Mouse (Mus musculus) forebrain, postnatal 0 days (tissue): Measurements from ENCODE around the gene Olfr470. TPM values are rescaled to one million over a fixed set of nuclear protein-coding genes. Genes with fewer than 3 reads are reported as not detected.

Source experiments
- ATAC-seq: fragments of 200-750 bp; cut with Nextera tagmentation; 2 replicates; pipeline ENCODE4 v1.8.0; 2017; ENCODE audit warnings: mild to moderate bottlenecking, moderate library complexity
- DNase-seq: peaks from one replicate; pipeline ENCODE4 v3.0.0-alpha.2; 2015
- H3K27ac ChIP-seq: fragments of 300-500 bp; sonication (generic); 2 replicates; pipeline ENCODE4 v1.5.1; 2014; ENCODE audit warnings: low read depth, mild to moderate bottlenecking, antibody characterized with exemption, low read length, moderate library complexity, mixed read lengths
- H3K27me3 ChIP-seq: fragments of 300-500 bp; sonication (generic); 2 replicates; pipeline ENCODE4 v1.6.1; 2014; ENCODE audit warnings: mild to moderate bottlenecking, low read length, mixed read lengths; ENCODE audit not compliant: insufficient read depth
- H3K36me3 ChIP-seq: fragments of 300-500 bp; sonication (generic); 2 replicates; pipeline ENCODE4 v1.6.1; 2014; ENCODE audit warnings: mild to moderate bottlenecking, moderate library complexity; ENCODE audit not compliant: insufficient read depth
- H3K4me1 ChIP-seq: fragments of 300-500 bp; sonication (generic); 2 replicates; pipeline ENCODE4 v1.6.1; 2014; ENCODE audit warnings: antibody characterized with exemption; ENCODE audit not compliant: insufficient read depth
- H3K4me2 ChIP-seq: fragments of 300-500 bp; sonication (generic); 2 replicates; pipeline ENCODE4 v1.6.1; 2014; ENCODE audit warnings: low read depth, mild to moderate bottlenecking, moderate library complexity
- H3K4me3 ChIP-seq: fragments of 300-500 bp; sonication (generic); 2 replicates; pipeline ENCODE4 v1.5.1; 2014; ENCODE audit warnings: low read depth, low read length, mixed read lengths
- H3K9ac ChIP-seq: fragments of 300-500 bp; sonication (generic); 2 replicates; pipeline ENCODE4 v1.6.1; 2014; ENCODE audit warnings: mild to moderate bottlenecking
- H3K9me3 ChIP-seq: fragments of 300-500 bp; sonication (generic); 2 replicates; pipeline ENCODE4 v1.6.1; 2016; ENCODE audit warnings: low read length
- CTCF ChIP-seq: sonication (generic); IDR thresholded peaks from 2 replicates; pipeline ENCODE4 v1.5.1; 2016; ENCODE audit warnings: antibody characterized with exemption, control low read depth, low read depth
- WGBS: fragments of 180-500 bp; shearing (Covaris S2); extraction: QIAGEN DNeasy Blood & Tissue Kit; methylation state at CpG from one replicate; pipeline ENCODE4 v1.1.7; 2014; 5-methylcytosine and 5-hydroxymethylcytosine counted together
- polyA plus RNA-seq: library from polyadenylated mRNA; unstranded; fragments of >200 nt; fragmentation: Nextera tagmentation; extraction: Ambion mirVana; gene quantifications from 2 replicates; pipeline ENCODE4 v1.2.1, GENCODE M21; 2015
- total RNA-seq: library from RNA; depleted of rRNA; stranded (reverse); fragments of >200 nt; gene quantifications from 2 replicates; pipeline ENCODE4 v1.2.3, GENCODE M21; 2014; rRNA removed

The Olfr470 gene
- total and polyA plus RNA-seq, 2 experiments from 2014 or later, result not detected

DNA sequence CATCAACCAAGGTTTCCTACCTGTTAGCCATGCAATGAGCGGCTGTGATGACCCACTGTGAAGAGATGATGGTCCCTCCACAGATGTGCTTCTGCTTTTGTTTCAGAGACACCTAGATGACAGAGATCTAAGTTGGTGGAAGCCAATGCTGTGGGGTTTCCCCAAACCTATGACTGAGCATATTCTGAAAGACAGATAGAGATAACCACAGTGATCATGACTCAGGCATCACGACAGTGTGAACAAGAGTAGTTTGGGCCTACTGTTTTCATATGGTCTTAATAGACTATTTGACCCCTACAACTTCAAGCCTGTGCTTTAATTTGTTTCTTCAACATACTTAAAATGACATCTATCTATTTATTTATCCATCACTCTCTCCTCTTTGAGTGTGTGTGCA lies 50.8 kb downstream of the Olfr470 start:
- Histone ChIP-seq H3K4me2 (no peak overlapping the region), H3K27ac (no peak overlapping the region), H3K9ac (no peak overlapping the region), H3K36me3 (no peaks in the 10 kb centered on the region), H3K4me3 (no peak overlapping the region), H3K9me3 (no peaks in the 10 kb centered on the region), H3K27me3 (no peaks in the 10 kb centered on the region), H3K4me1 (no peaks in the 10 kb centered on the region)
- WGBS, result 89% methylated on average over 2 of the region's 2 CpGs
- ATAC-seq, result no peak
- no peak for DNase-seq
- TF ChIP-seq CTCF, result no peak

Other genes with a start within 250 kb of the Olfr470 start
- gene 5330417H12Rik, start 222.3 kb downstream of the Olfr470 start, total RNA-seq, result not detected in 2 replicates
- gene 5330417H12Rik, start 222.3 kb downstream of the Olfr470 start, polyA plus RNA-seq, result not detected in 2 replicates
- gene Cyb5r2, start 89.5 kb downstream of the Olfr470 start, total RNA-seq, result 0.15 TPM in 1 of 2 replicates, not detected in the other
- 0.18 TPM in 1 of 2 replicates, not detected in the other for gene Cyb5r2, start 89.5 kb downstream of the Olfr470 start, polyA plus RNA-seq
- gene Ovch2, start 46.3 kb downstream of the Olfr470 start, total RNA-seq, result not detected in 2 replicates
- not detected in 2 replicates for gene Ovch2, start 46.3 kb downstream of the Olfr470 start, polyA plus RNA-seq
- gene Olfr467, start 35.2 kb downstream of the Olfr470 start, total RNA-seq, result not detected in 2 replicates
- not detected in 2 replicates for gene Olfr467, start 35.2 kb downstream of the Olfr470 start, polyA plus RNA-seq
- gene Olfr469, start 21.9 kb downstream of the Olfr470 start, total RNA-seq, result not detected in 2 replicates
- not detected in 2 replicates for gene Olfr469, start 21.9 kb downstream of the Olfr470 start, polyA plus RNA-seq
- not detected in 2 replicates for gene Olfr472, start 50.4 kb upstream of the Olfr470 start, total RNA-seq
- gene Olfr472, start 50.4 kb upstream of the Olfr470 start, polyA plus RNA-seq, result not detected in 2 replicates
- not detected in 2 replicates for gene Olfr473, start 83.0 kb upstream of the Olfr470 start, total RNA-seq
- gene Olfr473, start 83.0 kb upstream of the Olfr470 start, polyA plus RNA-seq, result not detected in 2 replicates
- gene Olfr474, start 107.2 kb upstream of the Olfr470 start, total RNA-seq, result not detected in 2 replicates
- not detected in 2 replicates for gene Olfr474, start 107.2 kb upstream of the Olfr470 start, polyA plus RNA-seq
- not detected in 2 replicates for gene Olfr476, start 117.3 kb upstream of the Olfr470 start, total RNA-seq
- not detected in 2 replicates for gene Olfr476, start 117.3 kb upstream of the Olfr470 start, polyA plus RNA-seq
- not detected in 2 replicates for gene Olfr477, start 139.2 kb upstream of the Olfr470 start, total RNA-seq
- not detected in 2 replicates for gene Olfr477, start 139.2 kb upstream of the Olfr470 start, polyA plus RNA-seq
- not detected in 2 replicates for gene Olfr478, start 186.5 kb upstream of the Olfr470 start, total RNA-seq
- not detected in 2 replicates for gene Olfr478, start 186.5 kb upstream of the Olfr470 start, polyA plus RNA-seq
- gene Olfr479, start 203.2 kb upstream of the Olfr470 start, total RNA-seq, result not detected in 2 replicates
- gene Olfr479, start 203.2 kb upstream of the Olfr470 start, polyA plus RNA-seq, result not detected in 2 replicates
- gene Olfr480, start 219.9 kb upstream of the Olfr470 start, total RNA-seq, result not detected in 2 replicates
- not detected in 2 replicates for gene Olfr480, start 219.9 kb upstream of the Olfr470 start, polyA plus RNA-seq
- not detected in 2 replicates for gene Olfr481, start 232.4 kb upstream of the Olfr470 start, total RNA-seq
- not detected in 2 replicates for gene Olfr481, start 232.4 kb upstream of the Olfr470 start, polyA plus RNA-seq